Mouse (Mus musculus) forebrain, postnatal 0 days (tissue): ENCODE results near the gene Efnb3. TPM values are rescaled to one million over a fixed set of nuclear protein-coding genes. Genes with fewer than 3 reads are reported as not detected.

ENCODE experiments used
- ATAC-seq: fragments of 200-750 bp; cut with Nextera tagmentation; 2 replicates; pipeline ENCODE4 v1.8.0; 2017; ENCODE audit warnings: mild to moderate bottlenecking, moderate library complexity
- DNase-seq: peaks from one replicate; pipeline ENCODE4 v3.0.0-alpha.2; 2015
- H3K27ac ChIP-seq: fragments of 300-500 bp; sonication (generic); 2 replicates; pipeline ENCODE4 v1.5.1; 2014; ENCODE audit warnings: low read depth, mild to moderate bottlenecking, antibody characterized with exemption, low read length, moderate library complexity, mixed read lengths
- H3K27me3 ChIP-seq: fragments of 300-500 bp; sonication (generic); 2 replicates; pipeline ENCODE4 v1.6.1; 2014; ENCODE audit warnings: mild to moderate bottlenecking, low read length, mixed read lengths; ENCODE audit not compliant: insufficient read depth
- H3K36me3 ChIP-seq: fragments of 300-500 bp; sonication (generic); 2 replicates; pipeline ENCODE4 v1.6.1; 2014; ENCODE audit warnings: mild to moderate bottlenecking, moderate library complexity; ENCODE audit not compliant: insufficient read depth
- H3K4me1 ChIP-seq: fragments of 300-500 bp; sonication (generic); 2 replicates; pipeline ENCODE4 v1.6.1; 2014; ENCODE audit warnings: antibody characterized with exemption; ENCODE audit not compliant: insufficient read depth
- H3K4me2 ChIP-seq: fragments of 300-500 bp; sonication (generic); 2 replicates; pipeline ENCODE4 v1.6.1; 2014; ENCODE audit warnings: low read depth, mild to moderate bottlenecking, moderate library complexity
- H3K4me3 ChIP-seq: fragments of 300-500 bp; sonication (generic); 2 replicates; pipeline ENCODE4 v1.5.1; 2014; ENCODE audit warnings: low read depth, low read length, mixed read lengths
- H3K9ac ChIP-seq: fragments of 300-500 bp; sonication (generic); 2 replicates; pipeline ENCODE4 v1.6.1; 2014; ENCODE audit warnings: mild to moderate bottlenecking
- H3K9me3 ChIP-seq: fragments of 300-500 bp; sonication (generic); 2 replicates; pipeline ENCODE4 v1.6.1; 2016; ENCODE audit warnings: low read length
- CTCF ChIP-seq: sonication (generic); IDR thresholded peaks from 2 replicates; pipeline ENCODE4 v1.5.1; 2016; ENCODE audit warnings: antibody characterized with exemption, control low read depth, low read depth
- WGBS: fragments of 180-500 bp; shearing (Covaris S2); extraction: QIAGEN DNeasy Blood & Tissue Kit; methylation state at CpG from one replicate; pipeline ENCODE4 v1.1.7; 2014; 5-methylcytosine and 5-hydroxymethylcytosine counted together
- polyA plus RNA-seq: library from polyadenylated mRNA; unstranded; fragments of >200 nt; fragmentation: Nextera tagmentation; extraction: Ambion mirVana; gene quantifications from 2 replicates; pipeline ENCODE4 v1.2.1, GENCODE M21; 2015
- total RNA-seq: library from RNA; depleted of rRNA; stranded (reverse); fragments of >200 nt; gene quantifications from 2 replicates; pipeline ENCODE4 v1.2.3, GENCODE M21; 2014

The Efnb3 gene
- total and polyA plus RNA-seq, 2 experiments from 2014 or later: 171 to 184 TPM

GRCm38 (mm10) chr11:69528031-69528390 is 32.0 kb downstream of the Efnb3 start:
- H3K9ac ChIP-seq: peak overlapping the region; percentile 57; the same call in 1 of the 2 replicates
- H3K27me3 ChIP-seq: no peaks in the 10 kb centered on the region
- peak overlapping the region; percentile 94 for H3K27ac ChIP-seq
- no peaks in the 10 kb centered on the region for H3K36me3 ChIP-seq
- H3K4me3 ChIP-seq: no peak overlapping the region
- 48% methylated on average over 4 of the region's 4 CpGs for WGBS
- H3K4me1 ChIP-seq: peaks cover 20% of the 10 kb centered on the region
- 0 out of 2 replicates have a peak overlapping the region, but pooled peaks have one; percentile 42 for H3K4me2 ChIP-seq
- H3K9me3 ChIP-seq: no peaks in the 10 kb centered on the region
- DNase-seq: no peak
- no peak for TF ChIP-seq CTCF
- peak; percentile 7; the same call in 1 of the 2 replicates for ATAC-seq

DNA sequence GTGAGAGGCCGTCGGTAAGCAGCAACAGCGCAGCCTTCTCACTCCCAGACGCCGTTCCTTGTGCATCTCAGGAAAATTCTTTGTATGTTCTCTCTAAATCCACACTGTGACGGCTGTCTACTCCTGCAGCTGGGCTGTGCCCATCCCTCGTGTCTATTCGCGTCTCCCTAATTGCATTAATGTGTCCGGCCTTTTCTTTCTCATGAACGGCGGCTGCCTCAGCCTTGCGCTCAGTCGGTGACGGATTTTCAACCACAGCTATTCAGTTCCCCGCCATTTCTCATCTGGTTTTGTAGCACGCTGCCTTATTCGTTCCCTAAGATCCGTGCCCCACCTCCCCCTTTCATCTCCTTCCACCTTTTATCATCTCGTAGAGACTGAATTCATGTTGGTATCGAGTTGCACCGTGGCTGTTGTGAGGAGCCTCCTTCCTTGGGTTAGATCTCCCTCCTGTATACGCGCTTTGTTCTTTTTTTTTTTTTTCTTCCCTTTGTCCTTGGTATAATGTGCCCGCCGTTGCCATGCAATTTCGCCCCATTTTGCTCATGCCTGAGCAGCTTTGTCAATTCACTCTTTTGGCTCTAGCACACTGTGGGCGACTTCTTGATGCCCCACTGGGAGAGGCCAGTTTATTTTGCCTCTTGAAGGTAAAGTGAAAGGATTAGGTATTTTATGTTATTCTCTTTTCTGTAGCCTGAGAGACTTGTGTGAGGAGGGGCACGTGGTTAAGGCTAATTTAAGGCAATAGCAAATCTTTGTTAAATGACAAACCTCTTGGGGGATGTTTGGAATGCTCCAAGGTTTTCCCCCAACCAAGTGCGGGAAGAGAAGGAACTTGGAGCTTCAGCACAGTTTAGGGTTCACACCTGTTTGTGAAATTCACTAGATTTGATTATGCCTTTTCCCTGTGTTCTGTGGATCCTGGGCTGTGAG is 32.6 kb downstream of the Efnb3 start:
- Histone ChIP-seq H3K36me3 (no peaks in the 10 kb centered on the region), H3K27ac (peak overlapping the region; percentile 94), H3K4me2 (peak overlapping the region; percentile 42), H3K4me3 (peak overlapping the region; percentile 14; the same call in 1 of the 2 replicates), H3K9me3 (no peaks in the 10 kb centered on the region), H3K9ac (peak overlapping the region; percentile 57), H3K4me1 (peaks cover 20% of the 10 kb centered on the region), H3K27me3 (no peaks in the 10 kb centered on the region)
- peak; percentile 87 for DNase-seq
- ATAC-seq: peak; percentile 80
- WGBS: 1% methylated on average over 30 of the region's 30 CpGs
- no peak for TF ChIP-seq CTCF

GRCm38 (mm10) chr11:69526631-69527030 is 33.4 kb downstream of the Efnb3 start:
- H3K4me3 ChIP-seq: no peak overlapping the region
- 12% methylated on average over 4 of the region's 4 CpGs for WGBS

DNA sequence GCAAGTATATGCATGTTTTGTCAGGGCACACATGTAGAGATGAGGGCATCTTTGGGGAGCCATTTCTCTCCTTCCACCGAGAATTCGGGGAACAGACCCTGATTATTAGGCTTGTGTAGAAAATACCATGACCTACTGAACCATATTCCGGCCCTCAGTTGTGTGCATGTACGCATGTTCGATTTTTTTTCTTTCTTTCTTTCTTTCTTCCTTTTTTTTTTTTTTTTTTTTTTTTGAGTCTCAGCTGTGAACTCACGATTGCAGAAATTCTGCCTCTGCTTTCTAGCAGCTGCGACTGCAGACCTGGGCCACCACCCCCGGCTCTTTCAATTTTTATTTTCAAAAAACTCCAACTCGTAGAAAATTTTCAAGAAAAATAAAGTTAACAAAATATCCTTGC is 34.3 kb downstream of the Efnb3 start:
- no peak for TF ChIP-seq CTCF
- Histone ChIP-seq H3K36me3 (no peaks in the 10 kb centered on the region), H3K27ac (peak overlapping the region; percentile 94; the same call in 1 of the 2 replicates), H3K4me2 (no peak overlapping the region), H3K27me3 (no peaks in the 10 kb centered on the region), H3K4me1 (peaks cover 20% of the 10 kb centered on the region), H3K4me3 (no peak overlapping the region), H3K9me3 (no peaks in the 10 kb centered on the region), H3K9ac (no peak overlapping the region)
- DNase-seq (no peak), ATAC-seq (no peak)
- 74% methylated on average over 9 of the region's 9 CpGs for WGBS

More at GRCm38 (mm10) chr11:69526631-69527030, 33.4 kb downstream of the Efnb3 start:
- Histone ChIP-seq H3K27ac (peak overlapping the region; percentile 94), H3K4me2 (peak overlapping the region; percentile 42), H3K4me1 (peaks cover 20% of the 10 kb centered on the region), H3K36me3 (no peaks in the 10 kb centered on the region), H3K9me3 (no peaks in the 10 kb centered on the region), H3K27me3 (no peaks in the 10 kb centered on the region), H3K9ac (peak overlapping the region; percentile 57)
- TF ChIP-seq CTCF: no peak
- DNase-seq: no peak
- peak; percentile 3; the same call in 1 of the 2 replicates for ATAC-seq

GRCm38 (mm10) chr11:69523651-69524050 is 36.4 kb downstream of the Efnb3 start:
- Histone ChIP-seq H3K9ac (no peak overlapping the region), H3K27me3 (no peaks in the 10 kb centered on the region), H3K4me1 (peaks cover 20% of the 10 kb centered on the region), H3K4me2 (no peak overlapping the region), H3K4me3 (no peak overlapping the region), H3K27ac (no peak overlapping the region), H3K9me3 (no peaks in the 10 kb centered on the region), H3K36me3 (no peaks in the 10 kb centered on the region)
- no peak for ATAC-seq
- no peak for TF ChIP-seq CTCF
- DNase-seq: no peak
- 86% methylated on average over 4 of the region's 4 CpGs for WGBS

GRCm38 (mm10) chr11:69521526-69522149 is 38.4 kb downstream of the Efnb3 start:
- H3K4me3 ChIP-seq: no peak overlapping the region
- WGBS: 88% methylated on average over 9 of the region's 9 CpGs
- no peak for DNase-seq

GRCm38 (mm10) chr11:69519976-69520375 is 40.0 kb downstream of the Efnb3 start:
- Histone ChIP-seq H3K9me3 (no peaks in the 10 kb centered on the region), H3K27ac (no peak overlapping the region), H3K9ac (no peak overlapping the region), H3K4me2 (no peak overlapping the region), H3K36me3 (no peaks in the 10 kb centered on the region), H3K27me3 (no peaks in the 10 kb centered on the region), H3K4me1 (no peaks in the 10 kb centered on the region), H3K4me3 (no peak overlapping the region)
- ATAC-seq (no peak), DNase-seq (no peak)
- TF ChIP-seq CTCF: no peak
- WGBS: 59% methylated on average over 4 of the region's 4 CpGs

More at GRCm38 (mm10) chr11:69521526-69522149, 38.4 kb downstream of the Efnb3 start:
- H3K36me3 ChIP-seq: no peaks in the 10 kb centered on the region
- ATAC-seq: no peak
- TF ChIP-seq CTCF: no peak
- peaks cover 6% of the 10 kb centered on the region; the same call in 1 of the 2 replicates for H3K4me1 ChIP-seq
- H3K27me3 ChIP-seq: no peaks in the 10 kb centered on the region
- no peak overlapping the region for H3K27ac ChIP-seq
- no peak overlapping the region for H3K9ac ChIP-seq
- H3K9me3 ChIP-seq: no peaks in the 10 kb centered on the region
- no peak overlapping the region for H3K4me2 ChIP-seq
